Mouse (Mus musculus) fat pad, adult 2 months (tissue): ENCODE data around the gene Myo1e.
A peak's percentile ranks its signal among the peaks of the same experiment; 100 is the strongest.
"Not testable (repeated sequence)": the region's sequence is repeated elsewhere in the genome, so short reads cannot be mapped to it uniquely, and the experiment has no call there.

Experiments
- DNase-seq: peaks from one replicate; pipeline ENCODE4 v3.0.0-alpha.2; 2011; ENCODE audit warnings: low read depth, low spot score; ENCODE audit errors: extremely low read depth

Gene Myo1e

GRCm38 (mm10) chr9:70249881-70250681 is 42.9 kb downstream of the Myo1e start:
- DNase-seq = no peak

GRCm38 (mm10) chr9:70251441-70251985 is 44.4 kb downstream of the Myo1e start:
- DNase-seq = no peak

GRCm38 (mm10) chr9:70253016-70253415 is 45.9 kb downstream of the Myo1e start:
- no peak for DNase-seq

GRCm38 (mm10) chr9:70255005-70255404 is 47.9 kb downstream of the Myo1e start:
- no peak for DNase-seq

- not testable (repeated sequence) for DNase-seq
Observed at GRCm38 (mm10) chr9:70256027-70256426, 48.9 kb downstream of the Myo1e start.

- DNase-seq = no peak
Observed at GRCm38 (mm10) chr9:70257289-70258101, 50.3 kb downstream of the Myo1e start.

- DNase-seq = peak; percentile 72
Observed at GRCm38 (mm10) chr9:70260324-70260841, 53.2 kb downstream of the Myo1e start.

- DNase-seq = no peak
Observed at GRCm38 (mm10) chr9:70261646-70262045, 54.5 kb downstream of the Myo1e start.

- no peak for DNase-seq
Observed at GRCm38 (mm10) chr9:70263134-70263533, 56.0 kb downstream of the Myo1e start.

- DNase-seq = no peak
Observed at GRCm38 (mm10) chr9:70263735-70264134, 56.6 kb downstream of the Myo1e start.

- no peak for DNase-seq
Observed at GRCm38 (mm10) chr9:70265513-70265912, 58.4 kb downstream of the Myo1e start.

- no peak for DNase-seq
Observed at GRCm38 (mm10) chr9:70266186-70266585, 59.0 kb downstream of the Myo1e start.

- no peak for DNase-seq
Observed at GRCm38 (mm10) chr9:70267108-70267507, 60.0 kb downstream of the Myo1e start.

GRCm38 (mm10) chr9:70269349-70269748 is 62.2 kb downstream of the Myo1e start:
- no peak for DNase-seq

GRCm38 (mm10) chr9:70270468-70270867 is 63.3 kb downstream of the Myo1e start:
- DNase-seq = no peak

GRCm38 (mm10) chr9:70271137-70271536 is 64.0 kb downstream of the Myo1e start:
- DNase-seq = no peak

GRCm38 (mm10) chr9:70271631-70272030 is 64.5 kb downstream of the Myo1e start:
- DNase-seq = no peak

GRCm38 (mm10) chr9:70274071-70274470 is 66.9 kb downstream of the Myo1e start:
- no peak for DNase-seq

- peak; percentile 99 for DNase-seq
Observed at GRCm38 (mm10) chr9:70274476-70274875, 67.3 kb downstream of the Myo1e start.

GRCm38 (mm10) chr9:70274887-70275555 is 67.9 kb downstream of the Myo1e start:
- no peak for DNase-seq

GRCm38 (mm10) chr9:70277076-70277475 is 69.9 kb downstream of the Myo1e start:
- DNase-seq = no peak
